Mouse (Mus musculus) spleen, adult 10 weeks (tissue): ENCODE measurements around the gene Gm13272. TPM values are rescaled to one million over a fixed set of nuclear protein-coding genes. Genes with fewer than 3 reads are reported as not detected.

Experiments used
- polyA plus RNA-seq: library from polyadenylated mRNA; stranded (reverse); fragments of 350-450 nt; fragmentation: Illumina TruSeq; extraction: RNeasy Lipid Tissue Mini Kit (QIAGEN cat#74804); gene quantifications from one replicate; pipeline ENCODE4 v1.2.3, GENCODE M21; 2015; ENCODE audit warnings: low replicate concordance; ENCODE audit not compliant: insufficient read depth

The Gm13272 gene
- not detected for polyA plus RNA-seq

GRCm38 (mm10) chr4:88779550-88779949 is at the start of gene Gm13272:
Gm13272 (plus strand) TSS chr4:88779850.

GRCm38 (mm10) chr4:88754818-88755340 is 24.8 kb upstream of the Gm13272 start, which contains the start of gene Gm13271:
Gm13271 (plus strand) TSS chr4:88754868.

GRCm38 (mm10) chr4:88759610-88760268 is 19.9 kb upstream of the Gm13272 start, which contains the start of gene Gm13283:
Gm13283 (plus strand) TSS chr4:88760119.

GRCm38 (mm10) chr4:88773534-88773933 is 6.1 kb upstream of the Gm13272 start, which contains the start of gene Gm13290:
Gm13290 (plus strand) TSS chr4:88773834.

GRCm38 (mm10) chr4:88776622-88777021 is 3.0 kb upstream of the Gm13272 start, which contains the start of gene Gm13289:
Gm13289 (plus strand) TSS chr4:88776922.

GRCm38 (mm10) chr4:88781831-88782230 is 2.2 kb downstream of the Gm13272 start, which contains the start of gene Ifnz:
Ifnz (plus strand) TSS chr4:88782131.

GRCm38 (mm10) chr4:88785409-88785808 is 5.8 kb downstream of the Gm13272 start, which contains the start of gene Gm13276:
Gm13276 (plus strand) TSS chr4:88785709.

GRCm38 (mm10) chr4:88788402-88788801 is 8.8 kb downstream of the Gm13272 start, which contains the start of gene Gm13277:
Gm13277 (plus strand) TSS chr4:88788632.

GRCm38 (mm10) chr4:88791250-88791649 is 11.6 kb downstream of the Gm13272 start, which contains the start of gene Gm13278:
Gm13278 (plus strand) TSS chr4:88791550.

GRCm38 (mm10) chr4:88793936-88794675 is 14.5 kb downstream of the Gm13272 start, which contains the start of gene Gm13275:
Gm13275 (plus strand) TSS chr4:88794487.

GRCm38 (mm10) chr4:88797097-88797496 is 17.4 kb downstream of the Gm13272 start, which contains the start of gene Gm13279:
Gm13279 (plus strand) TSS chr4:88797397.

GRCm38 (mm10) chr4:88799365-88799764 is 19.7 kb downstream of the Gm13272 start, which contains the start of gene Gm13285:
Gm13285 (plus strand) TSS chr4:88799665.

GRCm38 (mm10) chr4:88802954-88803353 is 23.3 kb downstream of the Gm13272 start, which contains the start of gene Gm13287:
Gm13287 (plus strand) TSS chr4:88803254.

GRCm38 (mm10) chr4:88805231-88805630 is 25.6 kb downstream of the Gm13272 start, which contains the start of gene Gm13288:
Gm13288 (plus strand) TSS chr4:88805531.

GRCm38 (mm10) chr4:88815928-88816327 is 36.3 kb downstream of the Gm13272 start, which contains the start of gene Ifna7:
Ifna7 (plus strand) TSS chr4:88816228.

GRCm38 (mm10) chr4:88819659-88820058 is 40.0 kb downstream of the Gm13272 start, which contains the start of gene Ifna11:
Ifna11 (plus strand) TSS chr4:88819959.

GRCm38 (mm10) chr4:88827116-88827515 is 47.5 kb downstream of the Gm13272 start, which contains the start of gene Ifna6:
Ifna6 (plus strand) TSS chr4:88827416.

Other genes with a start within 250 kb of the Gm13272 start
- gene Ifna15, start 221.6 kb upstream of the Gm13272 start, polyA plus RNA-seq, result not detected
- gene Ifna14, start 208.1 kb upstream of the Gm13272 start, polyA plus RNA-seq, result not detected
- not detected for gene Ifna9, start 187.5 kb upstream of the Gm13272 start, polyA plus RNA-seq
- not detected for gene Ifna12, start 176.5 kb upstream of the Gm13272 start, polyA plus RNA-seq
- not detected for gene C87499, start 145.4 kb upstream of the Gm13272 start, polyA plus RNA-seq
- gene Ifna13, start 135.4 kb upstream of the Gm13272 start, polyA plus RNA-seq, result not detected
- not detected for gene Ifna16, start 102.9 kb upstream of the Gm13272 start, polyA plus RNA-seq
- gene Ifna2, start 95.9 kb upstream of the Gm13272 start, polyA plus RNA-seq, result not detected
- not detected for gene Ifnab, start 88.5 kb upstream of the Gm13272 start, polyA plus RNA-seq
- gene Gm26566, start 58.0 kb upstream of the Gm13272 start, polyA plus RNA-seq, result not detected
- gene Klhl9, start 57.4 kb upstream of the Gm13272 start, polyA plus RNA-seq, result 49.2 TPM
- gene Gm13271, start 25.0 kb upstream of the Gm13272 start, polyA plus RNA-seq, result not detected
- not detected for gene Gm13283, start 19.7 kb upstream of the Gm13272 start, polyA plus RNA-seq
- not detected for gene Gm13290, start 6.0 kb upstream of the Gm13272 start, polyA plus RNA-seq
- gene Gm13289, start 2.9 kb upstream of the Gm13272 start, polyA plus RNA-seq, result not detected
- not detected for gene Ifnz, start 2.3 kb downstream of the Gm13272 start, polyA plus RNA-seq
- not detected for gene Gm13276, start 5.9 kb downstream of the Gm13272 start, polyA plus RNA-seq
- not detected for gene Gm13277, start 8.8 kb downstream of the Gm13272 start, polyA plus RNA-seq
- gene Gm13278, start 11.7 kb downstream of the Gm13272 start, polyA plus RNA-seq, result not detected
- not detected for gene Gm13275, start 14.6 kb downstream of the Gm13272 start, polyA plus RNA-seq
- not detected for gene Gm13279, start 17.5 kb downstream of the Gm13272 start, polyA plus RNA-seq
- gene Gm13285, start 19.8 kb downstream of the Gm13272 start, polyA plus RNA-seq, result not detected
- not detected for gene Gm13287, start 23.4 kb downstream of the Gm13272 start, polyA plus RNA-seq
- gene Gm13288, start 25.7 kb downstream of the Gm13272 start, polyA plus RNA-seq, result not detected
- gene Ifna7, start 36.4 kb downstream of the Gm13272 start, polyA plus RNA-seq, result not detected
- not detected for gene Ifna11, start 40.1 kb downstream of the Gm13272 start, polyA plus RNA-seq
- gene Ifna6, start 47.6 kb downstream of the Gm13272 start, polyA plus RNA-seq, result not detected
- gene Ifna5, start 55.7 kb downstream of the Gm13272 start, polyA plus RNA-seq, result not detected
- gene Ifna4, start 62.0 kb downstream of the Gm13272 start, polyA plus RNA-seq, result not detected
- not detected for gene Ifna1, start 70.2 kb downstream of the Gm13272 start, polyA plus RNA-seq
- gene Ifne, start 100.4 kb downstream of the Gm13272 start, polyA plus RNA-seq, result not detected